In the genomic region with DNA sequence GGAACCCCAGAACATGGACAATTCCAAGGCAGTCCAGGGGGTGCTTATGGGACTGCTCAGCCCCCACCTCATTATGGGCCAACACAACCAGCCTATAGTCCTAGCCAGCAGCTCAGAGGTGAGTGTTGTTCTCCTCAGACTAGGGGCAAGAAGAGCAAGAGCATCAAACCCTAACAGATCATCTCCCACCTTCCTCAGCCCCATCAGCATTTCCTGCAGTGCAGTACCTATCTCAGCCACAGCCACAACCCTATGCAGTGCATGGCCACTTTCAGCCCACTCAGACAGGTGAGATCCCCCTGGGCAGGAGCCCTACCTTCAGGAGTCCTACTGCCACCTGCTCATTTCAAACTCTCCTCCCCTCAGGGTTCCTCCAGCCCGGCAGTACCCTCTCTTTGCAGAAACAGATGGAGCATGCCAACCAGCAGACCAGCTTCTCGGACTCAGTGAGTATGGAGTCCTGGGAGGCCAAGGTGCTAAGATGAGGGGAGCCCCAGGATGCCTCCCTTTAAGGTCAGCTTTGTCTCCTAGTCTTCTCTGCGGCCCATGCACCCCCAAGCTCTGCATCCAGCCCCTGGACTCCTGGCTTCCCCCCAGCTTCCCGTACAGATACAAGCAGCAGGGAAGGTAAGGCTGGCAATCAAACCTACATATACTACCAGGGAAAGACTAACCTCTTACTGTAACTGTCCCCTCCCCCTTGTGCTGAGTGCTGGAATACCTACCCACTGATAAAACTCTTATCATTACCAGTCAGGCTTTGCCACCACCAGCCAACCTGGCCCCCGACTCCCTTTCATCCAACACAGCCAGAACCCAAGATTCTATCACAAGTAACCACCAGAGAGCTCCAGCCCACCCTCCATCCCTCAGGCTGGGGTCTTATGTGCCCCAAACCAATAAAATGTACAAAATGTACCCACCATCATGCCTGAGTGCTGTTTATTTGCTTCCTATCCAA, we compare ENCODE assay signal across 8 mouse cellular contexts. TPM values are rescaled to one million over a fixed set of nuclear protein-coding genes. Genes with fewer than 3 reads are reported as not detected.
DNase-seq lines count a peak whose midpoint lies in the region; ATAC-seq and TF ChIP-seq lines count a peak whose summit lies in the region.

No protein-coding gene starts in this region.

- H3K9me3 ChIP-seq in forebrain, embryonic 10.5 days, result no peaks in the 10 kb centered on the region
- H3K9me3 ChIP-seq in forebrain, embryonic 14.5 days (replicated peaks; ENCODE audit: control insufficient read depth, low read length), result no peaks in the 10 kb centered on the region
- no peaks in the 10 kb centered on the region for H3K9me3 ChIP-seq in intestine, postnatal 0 days (ENCODE audit: control insufficient read depth)

- no peak overlapping the region for H3K4me2 ChIP-seq in forebrain, embryonic 14.5 days (ENCODE audit: low read length)
- H3K4me2 ChIP-seq in intestine, postnatal 0 days (replicated peaks; ENCODE audit: low read depth), result 0 out of 2 replicates have a peak overlapping the region, but pooled peaks have one; percentile 91

- TF ChIP-seq CTCF in spleen, adult 2 months (IDR thresholded peaks at IDR 0.05; ENCODE audit: extremely low read depth, insufficient read depth, insufficient read length, insufficient replicate concordance), result no peak
- no peak for TF ChIP-seq CTCF in intestine, postnatal 0 days (IDR thresholded peaks at IDR 0.05; ENCODE audit: low read depth)

- H3K36me3 ChIP-seq in forebrain, embryonic 10.5 days (replicated peaks), result peaks cover 83% of the 10 kb centered on the region
- peaks cover 72% of the 10 kb centered on the region for H3K36me3 ChIP-seq in forebrain, embryonic 14.5 days (ENCODE audit: control insufficient read depth, insufficient read depth, low read length)
- H3K36me3 ChIP-seq in spleen, adult 2 months (ENCODE audit: control insufficient read depth, insufficient read depth, low read length), result peaks cover 38% of the 10 kb centered on the region
- peaks cover 62% of the 10 kb centered on the region for H3K36me3 ChIP-seq in intestine, postnatal 0 days (ENCODE audit: control insufficient read depth, insufficient read depth)

- H3K9ac ChIP-seq in forebrain, embryonic 14.5 days (ENCODE audit: low read length), result no peak overlapping the region
- H3K9ac ChIP-seq in intestine, postnatal 0 days (ENCODE audit: low read depth, low read length), result no peak overlapping the region

- WGBS in forebrain, embryonic 10.5 days, result 74% methylated on average over 5 of the region's 5 CpGs
- 65% methylated on average over 5 of the region's 5 CpGs for WGBS in forebrain, embryonic 14.5 days
- WGBS in spleen, adult 2 months, result 67% methylated on average over 5 of the region's 5 CpGs
- WGBS in intestine, postnatal 0 days, result 59% methylated on average over 5 of the region's 5 CpGs

- ATAC-seq in forebrain, embryonic 14.5 days, result no peak
- ATAC-seq in intestine, postnatal 0 days, result no peak

- no peak for TF ChIP-seq POLR2A in spleen, adult 2 months (IDR thresholded peaks at IDR 0.05; ENCODE audit: low read depth, low read length)

- DNase-seq in forebrain, embryonic 10.5 days (ENCODE audit: extremely low spot score, low spot score), result no peak
- no peak for DNase-seq in forebrain, embryonic 14.5 days (ENCODE audit: low spot score)
- DNase-seq in spleen, adult 2 months (ENCODE audit: low read depth in 1 of 2, low spot score in 2 of 2), result no peak
- no peak for DNase-seq in spleen, postnatal 14 days (ENCODE audit: low spot score in 2 of 2)
- peak; percentile 73 to 75 for DNase-seq in spleen, postnatal 4 days (ENCODE audit: low spot score in 2 of 2)
- DNase-seq in frontal cortex, adult 2 months (ENCODE audit: extremely low spot score in 1 of 2, low spot score in 1 of 2), result no peak
- no peak for DNase-seq in left cerebral cortex, postnatal 10 days (ENCODE audit: extremely low spot score in 1 of 2, low spot score in 2 of 2)

- H3K4me1 ChIP-seq in forebrain, embryonic 10.5 days, result peaks cover 69% of the 10 kb centered on the region
- peaks cover 28% of the 10 kb centered on the region for H3K4me1 ChIP-seq in forebrain, embryonic 14.5 days (ENCODE audit: control insufficient read depth, insufficient read depth, low read length)
- H3K4me1 ChIP-seq in spleen, adult 2 months (ENCODE audit: control insufficient read depth, insufficient read depth, insufficient read length), result peaks cover 11% of the 10 kb centered on the region
- H3K4me1 ChIP-seq in intestine, postnatal 0 days (replicated peaks; ENCODE audit: control insufficient read depth, insufficient read depth, low read length), result 0 out of 2 replicates have a peak, but pooled peaks cover 5% of the 10 kb centered on the region

- no peaks in the 10 kb centered on the region for H3K27me3 ChIP-seq in forebrain, embryonic 10.5 days (ENCODE audit: poor library complexity, severe bottlenecking)
- H3K27me3 ChIP-seq in forebrain, embryonic 14.5 days (replicated peaks; ENCODE audit: control insufficient read depth, insufficient read depth, low read length), result no peaks in the 10 kb centered on the region
- H3K27me3 ChIP-seq in spleen, adult 2 months (ENCODE audit: control insufficient read depth, insufficient read depth, low read length), result no peaks in the 10 kb centered on the region
- no peaks in the 10 kb centered on the region for H3K27me3 ChIP-seq in intestine, postnatal 0 days (replicated peaks; ENCODE audit: control insufficient read depth, insufficient read depth, low read length)

- H3K4me3 ChIP-seq in forebrain, embryonic 10.5 days, result peak overlapping the region; percentile 96
- H3K4me3 ChIP-seq in forebrain, embryonic 14.5 days (ENCODE audit: low read depth, low read length), result no peak overlapping the region
- no peak overlapping the region for H3K4me3 ChIP-seq in spleen, adult 2 months (ENCODE audit: extremely low read depth, insufficient read depth, insufficient read length)
- H3K4me3 ChIP-seq in intestine, postnatal 0 days (ENCODE audit: low read depth, low read length), result no peak overlapping the region

- no peak overlapping the region for H3K27ac ChIP-seq in forebrain, embryonic 10.5 days
- H3K27ac ChIP-seq in forebrain, embryonic 14.5 days (ENCODE audit: low read depth, low read length), result no peak overlapping the region
- H3K27ac ChIP-seq in spleen, adult 2 months (ENCODE audit: insufficient read depth, low read length), result peak overlapping the region; percentile 15; the same call in 1 of the 2 replicates
- no peak overlapping the region for H3K27ac ChIP-seq in intestine, postnatal 0 days (ENCODE audit: low read depth, low read length)

- intact Hi-C loops in left cerebral cortex, postnatal 10 days (cut with DNase I), result no loop called here

RNA-seq across cellular contexts. Expression of gene Gps2, which starts 2.3 kb away (rescaled TPM):
- 92.4 and 97.3 TPM in 2 replicates for polyA plus RNA-seq in forebrain, embryonic 10.5 days (2016; fragmentation: Nextera tagmentation; extraction: Ambion mirVana)
- polyA plus RNA-seq in forebrain, embryonic 14.5 days (2014; fragmentation: Nextera tagmentation; extraction: Ambion mirVana), result 62.9 and 67.8 TPM in 2 replicates
- 119 and 145 TPM in 2 replicates for polyA plus RNA-seq in spleen, adult 2 months (2012; rRNA removed)
- 40.4 and 42.3 TPM in 2 replicates for polyA plus RNA-seq in intestine, postnatal 0 days (2015; fragmentation: Nextera tagmentation; extraction: Ambion mirVana)
- polyA plus RNA-seq in frontal cortex, adult 2 months (2012; rRNA removed), result 64.6 and 69.0 TPM in 2 replicates
- total RNA-seq in left cerebral cortex, postnatal 10 days (2021), result 10 to 100 TPM; 24.8 to 25.7 TPM

RNA-seq across cellular contexts. Expression of gene Eif5a, which starts 5.8 kb away (rescaled TPM):
- 2,970 and 2,997 TPM in 2 replicates for polyA plus RNA-seq in forebrain, embryonic 10.5 days (2016; fragmentation: Nextera tagmentation; extraction: Ambion mirVana)
- polyA plus RNA-seq in forebrain, embryonic 14.5 days (2014; fragmentation: Nextera tagmentation; extraction: Ambion mirVana), result 1,251 and 1,277 TPM in 2 replicates
- 219 and 257 TPM in 2 replicates for polyA plus RNA-seq in spleen, adult 2 months (2012; rRNA removed)
- 716 and 774 TPM in 2 replicates for polyA plus RNA-seq in intestine, postnatal 0 days (2015; fragmentation: Nextera tagmentation; extraction: Ambion mirVana)
- polyA plus RNA-seq in frontal cortex, adult 2 months (2012; rRNA removed), result 630 and 714 TPM in 2 replicates
- total RNA-seq in left cerebral cortex, postnatal 10 days (2021), result 100 to 1,000 TPM; 525 to 535 TPM

RNA-seq across cellular contexts. Expression of gene Neurl4, which starts 15.1 kb away (rescaled TPM):
- polyA plus RNA-seq in forebrain, embryonic 10.5 days (2016; fragmentation: Nextera tagmentation; extraction: Ambion mirVana), result 14.3 and 14.8 TPM in 2 replicates
- 16.7 and 23.8 TPM in 2 replicates for polyA plus RNA-seq in forebrain, embryonic 14.5 days (2014; fragmentation: Nextera tagmentation; extraction: Ambion mirVana)
- 43.3 and 45.2 TPM in 2 replicates for polyA plus RNA-seq in spleen, adult 2 months (2012; rRNA removed)
- 9.7 and 10.3 TPM in 2 replicates for polyA plus RNA-seq in intestine, postnatal 0 days (2015; fragmentation: Nextera tagmentation; extraction: Ambion mirVana)
- polyA plus RNA-seq in frontal cortex, adult 2 months (2012; rRNA removed), result 98.0 and 101 TPM in 2 replicates
- total RNA-seq in left cerebral cortex, postnatal 10 days (2021), result 100 to 1,000 TPM; 126 to 129 TPM

RNA-seq across cellular contexts. Expression of gene 2810408A11Rik, which starts 15.2 kb away (rescaled TPM):
- 11.9 and 12.2 TPM in 2 replicates for polyA plus RNA-seq in forebrain, embryonic 10.5 days (2016; fragmentation: Nextera tagmentation; extraction: Ambion mirVana)
- polyA plus RNA-seq in forebrain, embryonic 14.5 days (2014; fragmentation: Nextera tagmentation; extraction: Ambion mirVana), result 15.0 and 18.6 TPM in 2 replicates
- 0.48 and 0.51 TPM in 2 replicates for polyA plus RNA-seq in spleen, adult 2 months (2012; rRNA removed)
- polyA plus RNA-seq in intestine, postnatal 0 days (2015; fragmentation: Nextera tagmentation; extraction: Ambion mirVana), result 3.5 and 3.8 TPM in 2 replicates
- 0.67 and 1.00 TPM in 2 replicates for polyA plus RNA-seq in frontal cortex, adult 2 months (2012; rRNA removed)
- total RNA-seq in left cerebral cortex, postnatal 10 days (2021), result 1 to 10 TPM; 1.8 TPM

RNA-seq across cellular contexts. Expression of gene Ybx2, which starts 19.6 kb away (rescaled TPM):
- 5.7 and 6.4 TPM in 2 replicates for polyA plus RNA-seq in forebrain, embryonic 10.5 days (2016; fragmentation: Nextera tagmentation; extraction: Ambion mirVana)
- 3.9 and 4.0 TPM in 2 replicates for polyA plus RNA-seq in forebrain, embryonic 14.5 days (2014; fragmentation: Nextera tagmentation; extraction: Ambion mirVana)
- polyA plus RNA-seq in spleen, adult 2 months (2012; rRNA removed), result 0.36 TPM in 2 replicates
- 0.42 and 0.43 TPM in 2 replicates for polyA plus RNA-seq in intestine, postnatal 0 days (2015; fragmentation: Nextera tagmentation; extraction: Ambion mirVana)
- 20.1 and 20.6 TPM in 2 replicates for polyA plus RNA-seq in frontal cortex, adult 2 months (2012; rRNA removed)
- 1 to 10 TPM; 9.5 TPM for total RNA-seq in left cerebral cortex, postnatal 10 days (2021)

Comparison
In these comparisons a context has a peak if more than half of its experiments do, and no peak if none do; other contexts are left out.
1. DNase-seq: peak in spleen, postnatal 4 days (2 of 2); none in forebrain, embryonic 10.5 days (single experiment), forebrain, embryonic 14.5 days (single experiment), spleen, adult 2 months (0 of 2), spleen, postnatal 14 days (0 of 2), frontal cortex, adult 2 months (0 of 2) and left cerebral cortex, postnatal 10 days (0 of 2).